Mouse (Mus musculus) liver, embryonic 13.5 days (tissue): ENCODE data around the gene Fshr. TPM values are rescaled to one million over a fixed set of nuclear protein-coding genes. Genes with fewer than 3 reads are reported as not detected.
"Not testable (repeated sequence)": the region's sequence is repeated elsewhere in the genome, so short reads cannot be mapped to it uniquely, and the experiment has no call there.

ENCODE experiments used
- ATAC-seq: fragments of 200-750 bp; cut with Nextera tagmentation; 2 replicates; pipeline ENCODE4 v1.8.0; 2017; ENCODE audit warnings: low read depth, mild to moderate bottlenecking, moderate number of reproducible peaks, moderate library complexity
- DNase-seq: peaks from one replicate; pipeline ENCODE4 v3.0.0; 2022
- H3K27ac ChIP-seq: fragments of 300-500 bp; sonication (generic); 2 replicates; pipeline ENCODE4 v1.5.1; 2015; ENCODE audit warnings: moderate library complexity, mild to moderate bottlenecking, inconsistent platforms
- H3K27me3 ChIP-seq: fragments of 300-500 bp; sonication (generic); 2 replicates; pipeline ENCODE4 v1.6.1; 2015; ENCODE audit warnings: mild to moderate bottlenecking, inconsistent platforms
- H3K36me3 ChIP-seq: fragments of 300-500 bp; sonication (generic); 2 replicates; pipeline ENCODE4 v1.6.1; 2015; ENCODE audit warnings: mild to moderate bottlenecking, inconsistent platforms
- H3K4me1 ChIP-seq: fragments of 300-500 bp; sonication (generic); replicated peaks from 2 replicates; pipeline ENCODE4 v1.6.1; 2015; ENCODE audit warnings: inconsistent platforms
- H3K4me2 ChIP-seq: fragments of 300-500 bp; sonication (generic); 2 replicates; pipeline ENCODE4 v1.6.1; 2015; ENCODE audit warnings: inconsistent platforms, mild to moderate bottlenecking, moderate library complexity
- H3K4me3 ChIP-seq: fragments of 300-500 bp; sonication (generic); replicated peaks from 2 replicates; pipeline ENCODE4 v1.5.1; 2015; ENCODE audit warnings: mild to moderate bottlenecking, inconsistent platforms
- H3K9ac ChIP-seq: fragments of 300-500 bp; sonication (generic); 2 replicates; pipeline ENCODE4 v1.6.1; 2015; ENCODE audit warnings: mild to moderate bottlenecking, inconsistent platforms
- H3K9me3 ChIP-seq: fragments of 300-500 bp; sonication (generic); replicated peaks from 2 replicates; pipeline ENCODE4 v1.6.1; 2016; ENCODE audit warnings: inconsistent platforms
- WGBS: fragments of 180-500 bp; shearing (Covaris S2); methylation state at CpG from one replicate; pipeline ENCODE4 v1.1.7; 2015; ENCODE audit not compliant: insufficient replicate concordance; 5-methylcytosine and 5-hydroxymethylcytosine counted together
- polyA plus RNA-seq: library from polyadenylated mRNA; unstranded; fragments of >200 nt; fragmentation: Nextera tagmentation; extraction: Ambion mirVana; gene quantifications from 2 replicates; pipeline ENCODE4 v1.2.1, GENCODE M21; 2015

The Fshr gene
- polyA plus RNA-seq: not detected in 2 replicates

- Histone ChIP-seq H3K4me3 (no peak within 1 kb of the TSS), H3K27ac (no peak within 1 kb of the TSS), H3K9me3 (no peaks in the 10 kb centered on the region), H3K4me1 (no peaks in the 10 kb centered on the region), H3K27me3 (no peaks in the 10 kb centered on the region), H3K4me2 (no peak within 1 kb of the TSS), H3K9ac (no peak within 1 kb of the TSS), H3K36me3 (no peaks in the 10 kb centered on the region)
- DNase-seq (no peak), ATAC-seq (no peak)
- 64% methylated on average over 6 of the region's 6 CpGs for WGBS
Observed at GRCm38 (mm10) chr17:89200575-89200974, at the start of gene Fshr. Gene Fshr (minus strand): TSS chr17:89200675.

DNA sequence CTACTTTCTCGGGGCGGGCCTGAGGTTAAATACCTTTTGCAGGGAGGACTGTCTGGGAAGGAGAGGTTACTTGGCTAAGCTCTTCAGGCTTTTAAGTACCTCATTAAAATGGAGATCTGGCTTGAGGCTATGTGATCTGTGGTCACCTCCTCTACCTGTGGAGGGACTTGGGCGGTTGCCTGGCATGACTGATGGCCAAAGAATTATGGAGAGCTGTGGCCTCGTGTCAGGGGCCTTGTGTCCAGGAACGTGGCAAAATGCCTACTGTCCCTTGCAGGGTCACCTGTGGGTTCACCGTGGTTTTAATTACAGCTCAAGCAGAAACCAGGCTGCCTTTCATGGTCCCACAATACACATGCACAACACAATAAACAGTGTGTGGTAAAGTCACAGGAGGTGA, 1.7 kb upstream of the Fshr start:
- no peaks in the 10 kb centered on the region for H3K9me3 ChIP-seq
- no peak overlapping the region for H3K4me2 ChIP-seq
- H3K27me3 ChIP-seq: no peaks in the 10 kb centered on the region
- no peak overlapping the region for H3K4me3 ChIP-seq
- H3K36me3 ChIP-seq: no peaks in the 10 kb centered on the region
- no peak for DNase-seq
- no peak overlapping the region for H3K27ac ChIP-seq
- 72% methylated on average over 6 of the region's 6 CpGs for WGBS
- H3K9ac ChIP-seq: no peak overlapping the region
- no peaks in the 10 kb centered on the region for H3K4me1 ChIP-seq
- no peak for ATAC-seq

GRCm38 (mm10) chr17:89173545-89173944, 26.9 kb downstream of the Fshr start:
- Histone ChIP-seq H3K4me3 (no peak overlapping the region), H3K4me1 (no peaks in the 10 kb centered on the region), H3K36me3 (no peaks in the 10 kb centered on the region), H3K4me2 (no peak overlapping the region), H3K27me3 (no peaks in the 10 kb centered on the region), H3K27ac (no peak overlapping the region), H3K9me3 (no peaks in the 10 kb centered on the region), H3K9ac (no peak overlapping the region)
- ATAC-seq (no peak), DNase-seq (no peak)
- WGBS: 18% methylated on average over 1 of the region's 1 CpGs

DNA sequence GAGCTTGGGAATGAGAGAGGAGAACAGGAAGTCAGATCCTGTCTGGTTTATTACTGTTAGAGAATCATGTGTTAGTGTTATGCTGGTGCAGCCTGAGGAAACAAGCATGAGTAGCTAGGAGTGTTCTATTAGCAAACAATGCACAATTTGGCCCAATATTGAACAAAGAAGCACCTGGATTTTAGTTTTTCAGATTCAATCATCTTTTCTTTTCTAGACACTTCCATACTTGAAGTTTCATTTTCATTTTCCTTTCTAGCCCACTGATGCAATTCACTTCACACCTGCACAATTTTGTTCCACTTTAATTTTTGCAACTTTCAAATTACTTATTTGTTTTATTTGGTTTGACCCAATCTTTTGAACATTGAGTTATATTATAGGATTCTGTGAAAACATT, 35.7 kb downstream of the Fshr start:
- H3K27ac ChIP-seq: no peak overlapping the region
- no peaks in the 10 kb centered on the region for H3K4me1 ChIP-seq
- H3K9me3 ChIP-seq: no peaks in the 10 kb centered on the region
- H3K4me3 ChIP-seq: no peak overlapping the region
- H3K4me2 ChIP-seq: no peak overlapping the region
- ATAC-seq (no peak), DNase-seq (no peak)
- H3K9ac ChIP-seq: no peak overlapping the region
- no peaks in the 10 kb centered on the region for H3K27me3 ChIP-seq
- no peaks in the 10 kb centered on the region for H3K36me3 ChIP-seq

- Histone ChIP-seq H3K9ac (no peak overlapping the region), H3K27ac (no peak overlapping the region), H3K9me3 (no peaks in the 10 kb centered on the region), H3K36me3 (no peaks in the 10 kb centered on the region), H3K27me3 (no peaks in the 10 kb centered on the region), H3K4me2 (no peak overlapping the region), H3K4me3 (no peak overlapping the region), H3K4me1 (no peaks in the 10 kb centered on the region)
- DNase-seq: no peak
- 70% methylated on average over 3 of the region's 3 CpGs for WGBS
- ATAC-seq: no peak
Observed at GRCm38 (mm10) chr17:89162475-89162874, 38.0 kb downstream of the Fshr start.

- not testable (repeated sequence) for ATAC-seq, H3K4me1 ChIP-seq, DNase-seq, H3K36me3 ChIP-seq, H3K9ac ChIP-seq, H3K27ac ChIP-seq, H3K9me3 ChIP-seq, H3K27me3 ChIP-seq, H3K4me3 ChIP-seq, H3K4me2 ChIP-seq
- 71% methylated on average over 3 of the region's 3 CpGs for WGBS
Observed at GRCm38 (mm10) chr17:89159343-89159742, 41.1 kb downstream of the Fshr start.

GRCm38 (mm10) chr17:89144806-89145205, 55.7 kb downstream of the Fshr start:
- Histone ChIP-seq H3K9me3 (no peaks in the 10 kb centered on the region), H3K9ac (no peak overlapping the region), H3K36me3 (no peaks in the 10 kb centered on the region), H3K27ac (no peak overlapping the region), H3K4me1 (no peaks in the 10 kb centered on the region), H3K4me3 (no peak overlapping the region), H3K27me3 (no peaks in the 10 kb centered on the region), H3K4me2 (no peak overlapping the region)
- no peak for DNase-seq
- no peak for ATAC-seq
- WGBS: 67% methylated on average over 6 of the region's 6 CpGs

DNA sequence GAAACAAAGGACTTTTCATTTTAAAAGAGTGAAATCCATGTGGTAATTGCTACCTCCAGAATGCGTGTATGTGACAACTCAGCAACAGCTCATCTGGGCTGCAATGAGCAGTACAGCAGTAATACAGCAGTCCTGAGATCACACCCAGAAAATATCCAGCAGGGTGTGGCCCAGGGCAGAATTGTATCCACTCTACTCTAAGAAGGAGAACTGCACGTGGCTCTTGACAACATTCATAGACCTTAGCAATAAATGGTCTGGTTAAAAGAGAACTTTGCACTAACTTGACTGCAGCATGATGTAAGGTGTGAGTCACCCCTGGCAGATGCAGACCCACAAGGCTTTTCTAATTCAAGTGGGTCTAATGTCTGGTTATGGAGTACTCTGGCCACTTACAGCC, 80.5 kb downstream of the Fshr start:
- Histone ChIP-seq H3K27ac (no peak overlapping the region), H3K4me3 (no peak overlapping the region), H3K36me3 (no peaks in the 10 kb centered on the region), H3K9me3 (no peaks in the 10 kb centered on the region), H3K4me1 (no peaks in the 10 kb centered on the region), H3K9ac (no peak overlapping the region), H3K27me3 (no peaks in the 10 kb centered on the region), H3K4me2 (no peak overlapping the region)
- ATAC-seq (no peak), DNase-seq (no peak)
- 62% methylated on average over 2 of the region's 2 CpGs for WGBS

DNA sequence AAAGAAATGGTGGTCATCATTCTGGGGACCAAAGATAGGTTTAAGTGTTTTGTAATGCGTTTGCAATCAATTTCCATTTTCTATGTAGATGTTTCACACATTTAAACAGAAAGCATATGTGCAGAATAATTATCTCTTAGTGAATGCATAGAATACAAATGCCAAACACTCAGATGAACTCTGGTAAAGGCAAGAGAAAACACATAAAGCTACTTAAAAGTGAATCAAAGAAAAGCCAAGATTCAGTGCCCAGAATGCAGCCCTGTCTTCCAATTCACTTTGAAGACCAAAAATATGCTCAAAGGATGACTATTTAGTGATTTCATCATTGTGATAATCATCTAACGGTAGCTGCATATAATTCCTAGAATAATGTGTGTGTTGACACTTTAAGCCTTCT, 81.2 kb downstream of the Fshr start:
- ATAC-seq (no peak), DNase-seq (no peak)
- Histone ChIP-seq H3K9ac (no peak overlapping the region), H3K36me3 (no peaks in the 10 kb centered on the region), H3K4me2 (no peak overlapping the region), H3K27me3 (no peaks in the 10 kb centered on the region), H3K9me3 (no peaks in the 10 kb centered on the region), H3K4me3 (no peak overlapping the region), H3K27ac (no peak overlapping the region), H3K4me1 (no peaks in the 10 kb centered on the region)
- 59% methylated on average over 2 of the region's 2 CpGs for WGBS

DNA sequence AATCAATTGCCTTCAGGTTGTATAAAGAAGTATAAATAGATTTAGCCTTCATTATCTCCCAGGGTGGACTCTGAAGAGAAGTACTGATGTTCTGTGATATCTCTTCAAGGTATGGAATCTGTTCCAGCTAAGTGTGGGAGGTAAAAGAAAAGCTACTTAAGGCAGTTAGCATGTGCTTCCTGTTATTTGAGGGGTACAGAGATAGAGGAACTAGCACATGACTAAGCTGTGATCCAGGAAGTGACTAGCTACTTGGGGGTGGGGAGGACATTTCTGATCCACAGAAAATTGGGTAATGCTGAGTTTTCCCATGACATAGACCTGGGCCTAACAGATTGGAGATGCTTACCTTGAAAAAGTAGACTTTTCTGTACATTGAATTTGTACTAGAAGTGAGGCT, 86.5 kb downstream of the Fshr start:
- Histone ChIP-seq H3K27ac (no peak overlapping the region), H3K4me3 (no peak overlapping the region), H3K36me3 (no peaks in the 10 kb centered on the region), H3K27me3 (no peaks in the 10 kb centered on the region), H3K4me2 (no peak overlapping the region), H3K9me3 (no peaks in the 10 kb centered on the region), H3K9ac (no peak overlapping the region), H3K4me1 (no peaks in the 10 kb centered on the region)
- no peak for ATAC-seq
- no peak for DNase-seq

- DNase-seq (no peak), ATAC-seq (no peak)
- Histone ChIP-seq H3K9ac (no peak overlapping the region), H3K4me2 (no peak overlapping the region), H3K4me3 (no peak overlapping the region), H3K27me3 (no peaks in the 10 kb centered on the region), H3K27ac (no peak overlapping the region), H3K9me3 (0 out of 2 replicates have a peak, but pooled peaks cover 3% of the 10 kb centered on the region), H3K36me3 (no peaks in the 10 kb centered on the region), H3K4me1 (no peaks in the 10 kb centered on the region)
- WGBS: 33% methylated on average over 5 of the region's 5 CpGs
Observed at GRCm38 (mm10) chr17:89100719-89101350, 99.6 kb downstream of the Fshr start.

- H3K4me1 ChIP-seq, H3K4me3 ChIP-seq, DNase-seq, H3K9me3 ChIP-seq, H3K36me3 ChIP-seq, ATAC-seq, H3K27ac ChIP-seq, H3K27me3 ChIP-seq, H3K9ac ChIP-seq, H3K4me2 ChIP-seq: not testable (repeated sequence)
- 39% methylated on average over 1 of the region's 1 CpGs for WGBS
Observed at GRCm38 (mm10) chr17:89099733-89100132, 100.7 kb downstream of the Fshr start.
